Comparison of ENCODE assay signal across 9 mouse cellular contexts in the genomic region with DNA sequence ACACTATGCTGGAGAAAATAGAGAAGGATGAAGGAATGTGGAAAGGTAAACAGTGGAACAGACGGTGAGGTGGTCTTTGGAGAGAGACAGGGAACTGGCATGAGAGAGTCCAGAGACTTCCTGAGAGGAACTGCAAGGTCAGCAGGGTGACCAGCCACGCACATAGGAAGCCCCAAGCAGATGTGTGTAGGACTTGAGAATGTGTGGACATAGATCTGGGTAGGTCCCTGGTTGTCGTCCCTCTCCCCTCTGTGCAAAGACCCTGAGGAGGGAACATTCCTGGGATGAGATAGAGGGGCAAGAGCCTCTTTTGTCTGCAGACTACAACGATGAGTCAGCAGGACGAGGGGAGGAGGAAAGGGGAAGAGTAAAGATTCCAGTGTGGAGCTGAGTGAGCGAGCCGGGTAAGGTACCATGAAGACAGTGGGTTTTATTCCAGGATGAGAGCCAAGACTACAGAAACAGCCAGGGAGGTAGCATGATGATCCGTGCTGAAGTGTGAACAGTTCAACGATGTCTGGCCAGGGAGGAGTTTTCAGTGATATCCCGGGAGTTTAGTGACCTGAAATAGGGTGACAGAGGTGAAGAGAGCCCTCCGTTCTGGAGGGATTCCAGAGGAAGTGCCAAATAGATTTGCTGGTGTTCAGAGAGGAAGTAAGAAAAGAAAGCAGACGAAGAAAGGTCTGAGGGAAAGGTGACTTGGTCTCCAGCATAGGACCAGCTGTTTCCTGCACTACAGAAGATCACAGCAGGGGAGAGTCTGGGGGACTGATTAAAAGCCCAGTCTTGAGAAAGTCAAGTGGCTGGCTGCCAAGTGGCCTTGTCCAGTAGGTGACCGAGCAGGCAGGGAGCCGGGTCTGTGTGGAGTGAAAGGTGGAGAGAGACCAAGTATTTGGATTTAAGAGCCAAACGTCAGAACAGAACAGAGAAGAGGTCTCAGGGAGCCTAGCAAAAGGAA.
DNase-seq lines count a peak whose midpoint lies in the region; ATAC-seq lines count a peak whose summit lies in the region.
"Had no signal": no experiment of that assay in that cellular context is flagged by ENCODE, and none has a peak within 500 bp of the region (broad histone marks: within the 10 kb centered on the region; RNA-seq: fewer than 3 reads in every experiment).

No protein-coding gene starts in this region.

- H3K4me2 ChIP-seq in limb, embryonic 12.5 days, result peak overlapping the region; percentile 27
- H3K4me2 ChIP-seq in neural tube, embryonic 14.5 days (ENCODE audit: low read depth, low read length), result no peak overlapping the region
- H3K4me2 ChIP-seq: embryonic facial prominence, embryonic 15.5 days had no signal

- DNase-seq in cerebellum, adult 11-12 months, result peak; percentile 47
- DNase-seq in cerebellum, postnatal 4 days (ENCODE audit: low spot score in 2 of 2), result no peak
- DNase-seq in urinary bladder, postnatal 14 days (ENCODE audit: low spot score), result peak; percentile 10
- DNase-seq in urinary bladder, postnatal 25 days (ENCODE audit: low spot score), result no peak
- DNase-seq in heart, postnatal 36 days, result peak; percentile 22 to 27
- DNase-seq in thymus, postnatal 0 days (ENCODE audit: low spot score), result no peak

- peaks cover 49% of the 10 kb centered on the region for H3K4me1 ChIP-seq in limb, embryonic 12.5 days (replicated peaks)
- peaks cover 32% of the 10 kb centered on the region for H3K4me1 ChIP-seq in neural tube, embryonic 14.5 days (ENCODE audit: control insufficient read depth, insufficient read depth, low read length)

- no peaks in the 10 kb centered on the region for H3K27me3 ChIP-seq in limb, embryonic 12.5 days
- no peaks in the 10 kb centered on the region for H3K27me3 ChIP-seq in neural tube, embryonic 14.5 days (ENCODE audit: control insufficient read depth, insufficient read depth, low read length)
- H3K27me3 ChIP-seq: embryonic facial prominence, embryonic 15.5 days had no signal

- H3K27ac ChIP-seq in limb, embryonic 12.5 days, result peak overlapping the region; percentile 56; the same call in 1 of the 2 replicates
- H3K27ac ChIP-seq in neural tube, embryonic 14.5 days (ENCODE audit: low read depth, low read length), result peak overlapping the region; percentile 56; the same call in 1 of the 2 replicates
- H3K27ac ChIP-seq: embryonic facial prominence, embryonic 15.5 days had no signal

- H3K9ac ChIP-seq in limb, embryonic 12.5 days (replicated peaks), result no peak overlapping the region
- no peak overlapping the region for H3K9ac ChIP-seq in neural tube, embryonic 14.5 days (replicated peaks; ENCODE audit: low read depth, low read length)
- H3K9ac ChIP-seq: embryonic facial prominence, embryonic 15.5 days had no signal

- H3K36me3 ChIP-seq in limb, embryonic 12.5 days, result no peaks in the 10 kb centered on the region
- H3K36me3 ChIP-seq in neural tube, embryonic 14.5 days (ENCODE audit: control insufficient read depth, insufficient read depth, low read length), result no peaks in the 10 kb centered on the region
- H3K36me3 ChIP-seq: embryonic facial prominence, embryonic 15.5 days had no signal

- intact Hi-C loops in heart, postnatal 36 days (cut with DNase I), result no loop called here

- H3K4me3 ChIP-seq in limb, embryonic 12.5 days (replicated peaks), result no peak overlapping the region
- H3K4me3 ChIP-seq in neural tube, embryonic 14.5 days (ENCODE audit: low read depth, low read length), result no peak overlapping the region
- H3K4me3 ChIP-seq: embryonic facial prominence, embryonic 15.5 days had no signal

- no peaks in the 10 kb centered on the region for H3K9me3 ChIP-seq in limb, embryonic 12.5 days
- H3K9me3 ChIP-seq in neural tube, embryonic 14.5 days (ENCODE audit: control insufficient read depth, low read length), result no peaks in the 10 kb centered on the region
- H3K9me3 ChIP-seq: embryonic facial prominence, embryonic 15.5 days had no signal

- 32% methylated on average over 15 of the region's 15 CpGs for WGBS in limb, embryonic 12.5 days
- WGBS in neural tube, embryonic 14.5 days, result 33% methylated on average over 15 of the region's 15 CpGs

- no peak for ATAC-seq in limb, embryonic 12.5 days (ENCODE audit: insufficient number of reproducible peaks, insufficient read depth, low FRiP score, low TSS enrichment, low read depth)
- no peak for ATAC-seq in neural tube, embryonic 14.5 days (ENCODE audit: low read depth)

Comparison
In these comparisons a context has a peak if more than half of its experiments do, and no peak if none do; other contexts are left out.
1. DNase-seq: peak in cerebellum, adult 11-12 months (single experiment), urinary bladder, postnatal 14 days (single experiment) and heart, postnatal 36 days (2 of 2); none in cerebellum, postnatal 4 days (0 of 2), urinary bladder, postnatal 25 days (single experiment) and thymus, postnatal 0 days (single experiment).